Mouse (Mus musculus) urinary bladder, postnatal 14 days (tissue): ENCODE measurements around the gene Eps8l3.

Source experiments
- DNase-seq: peaks from one replicate; pipeline ENCODE4 v3.0.0; 2021; ENCODE audit warnings: low spot score

The Eps8l3 gene

GRCm38 (mm10) chr3:107877005-107877404 is at the start of gene Eps8l3:
Eps8l3 (plus strand) TSS chr3:107877229.
- DNase-seq, result no peak

- DNase-seq, result no peak
Observed at GRCm38 (mm10) chr3:107827873-107828405, 49.1 kb upstream of the Eps8l3 start.

GRCm38 (mm10) chr3:107828518-107828917 is 48.5 kb upstream of the Eps8l3 start:
- no peak for DNase-seq

- DNase-seq, result no peak
Observed at GRCm38 (mm10) chr3:107828997-107829396, 48.0 kb upstream of the Eps8l3 start.

GRCm38 (mm10) chr3:107829625-107830024 is 47.4 kb upstream of the Eps8l3 start:
- peak; percentile 68 for DNase-seq

GRCm38 (mm10) chr3:107831875-107832554 is 45.0 kb upstream of the Eps8l3 start:
- DNase-seq, result peak; percentile 40

- no peak for DNase-seq
Observed at GRCm38 (mm10) chr3:107832645-107833044, 44.4 kb upstream of the Eps8l3 start.

- no peak for DNase-seq
Observed at GRCm38 (mm10) chr3:107833370-107833769, 43.7 kb upstream of the Eps8l3 start.

- no peak for DNase-seq
Observed at GRCm38 (mm10) chr3:107833872-107834341, 43.1 kb upstream of the Eps8l3 start.

GRCm38 (mm10) chr3:107835301-107835700 is 41.7 kb upstream of the Eps8l3 start:
- no peak for DNase-seq

GRCm38 (mm10) chr3:107839855-107840254 is 37.2 kb upstream of the Eps8l3 start:
- DNase-seq, result no peak

GRCm38 (mm10) chr3:107840855-107841254 is 36.2 kb upstream of the Eps8l3 start:
- no peak for DNase-seq

GRCm38 (mm10) chr3:107841370-107841769 is 35.7 kb upstream of the Eps8l3 start:
- peak; percentile 51 for DNase-seq

GRCm38 (mm10) chr3:107843406-107843805 is 33.6 kb upstream of the Eps8l3 start:
- DNase-seq, result no peak

GRCm38 (mm10) chr3:107844001-107844400 is 33.0 kb upstream of the Eps8l3 start:
- DNase-seq, result peak; percentile 42

- DNase-seq, result no peak
Observed at GRCm38 (mm10) chr3:107844499-107844898, 32.5 kb upstream of the Eps8l3 start.

- no peak for DNase-seq
Observed at GRCm38 (mm10) chr3:107846175-107846574, 30.9 kb upstream of the Eps8l3 start.

GRCm38 (mm10) chr3:107846835-107847234 is 30.2 kb upstream of the Eps8l3 start:
- DNase-seq, result no peak

GRCm38 (mm10) chr3:107848126-107848525 is 28.9 kb upstream of the Eps8l3 start:
- no peak for DNase-seq

- DNase-seq, result no peak
Observed at GRCm38 (mm10) chr3:107849000-107849692, 27.9 kb upstream of the Eps8l3 start.

GRCm38 (mm10) chr3:107849693-107850031 is 27.4 kb upstream of the Eps8l3 start:
- no peak for DNase-seq

GRCm38 (mm10) chr3:107850418-107851031 is 26.5 kb upstream of the Eps8l3 start:
- DNase-seq, result peak; percentile 61

GRCm38 (mm10) chr3:107852786-107853185 is 24.2 kb upstream of the Eps8l3 start:
- DNase-seq, result no peak
